Mouse (Mus musculus) hindbrain, embryonic 16.5 days (tissue): Measurements from ENCODE around the gene M6pr. TPM values are rescaled to one million over a fixed set of nuclear protein-coding genes. Genes with fewer than 3 reads are reported as not detected.

Experiments
- polyA plus RNA-seq: library from polyadenylated mRNA; unstranded; fragments of >200 nt; fragmentation: Nextera tagmentation; extraction: Ambion mirVana; gene quantifications from 2 replicates; pipeline ENCODE4 v1.2.1, GENCODE M21; 2015

The M6pr gene
- polyA plus RNA-seq, 1 experiment from 2014 or later: 51.8 TPM

Other genes starting within 250 kb of the M6pr start
- 0.99 and 1.1 TPM in 2 replicates for gene Klrg1, start 25.8 kb upstream of the M6pr start, polyA plus RNA-seq
- 21.1 and 27.2 TPM in 2 replicates for gene Phc1, start 31.8 kb downstream of the M6pr start, polyA plus RNA-seq
- gene Rimklb, start 190.0 kb downstream of the M6pr start, polyA plus RNA-seq: 105 and 116 TPM in 2 replicates
- 3.6 and 3.9 TPM in 2 replicates for gene Mfap5, start 197.1 kb downstream of the M6pr start, polyA plus RNA-seq
- gene Aicda, start 245.1 kb downstream of the M6pr start, polyA plus RNA-seq: 0.33 and 0.54 TPM in 2 replicates